In the genomic region with DNA sequence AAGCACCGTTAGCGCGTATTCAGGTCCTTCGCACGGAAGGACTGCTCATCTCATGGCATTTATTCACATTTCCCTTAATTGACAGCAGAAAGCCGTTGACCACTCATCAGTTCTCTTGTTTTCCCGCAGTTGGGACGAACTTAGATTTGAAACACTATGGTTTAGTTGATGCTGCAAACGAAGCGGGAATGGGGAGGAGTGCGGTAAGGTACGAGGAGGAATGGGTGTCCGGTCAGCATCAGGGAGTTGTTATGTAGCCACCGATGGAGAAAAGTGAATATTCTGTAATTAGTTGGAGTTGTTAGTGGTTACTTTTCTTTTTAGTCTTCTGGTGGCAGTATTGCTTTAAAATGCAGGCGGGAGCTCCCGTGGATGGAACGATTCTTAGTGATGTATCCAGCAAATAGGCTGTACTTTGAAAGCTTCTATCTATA, we compare ENCODE assay signal across 8 mouse cellular contexts. TPM values are rescaled to one million over a fixed set of nuclear protein-coding genes. Genes with fewer than 3 reads are reported as not detected.
DNase-seq lines count a peak whose midpoint lies in the region; ATAC-seq and TF ChIP-seq lines count a peak whose summit lies in the region.

No protein-coding gene starts in this region.

- H3K27me3 ChIP-seq in spleen, adult 2 months (ENCODE audit: control insufficient read depth, insufficient read depth, low read length) = no peaks in the 10 kb centered on the region
- H3K27me3 ChIP-seq in forebrain, embryonic 16.5 days (replicated peaks; ENCODE audit: control insufficient read depth, insufficient read depth, low read length) = no peaks in the 10 kb centered on the region
- H3K27me3 ChIP-seq in intestine, embryonic 16.5 days (replicated peaks; ENCODE audit: control insufficient read depth, insufficient read depth, low read length) = no peaks in the 10 kb centered on the region
- H3K27me3 ChIP-seq in limb, embryonic 13.5 days = no peaks in the 10 kb centered on the region
- H3K27me3 ChIP-seq in myocyte (ENCODE audit: control insufficient read depth, insufficient read depth, insufficient read length) = no peaks in the 10 kb centered on the region

- peak overlapping the region; percentile 6; the same call in 1 of the 2 replicates for H3K9ac ChIP-seq in forebrain, embryonic 16.5 days (replicated peaks; ENCODE audit: low read depth, low read length)
- peak overlapping the region; percentile 84 for H3K9ac ChIP-seq in intestine, embryonic 16.5 days (ENCODE audit: low read depth, low read length)
- peak overlapping the region; percentile 91 for H3K9ac ChIP-seq in limb, embryonic 13.5 days

- H3K36me3 ChIP-seq in spleen, adult 2 months (ENCODE audit: control insufficient read depth, insufficient read depth, low read length) = no peaks in the 10 kb centered on the region
- H3K36me3 ChIP-seq in forebrain, embryonic 16.5 days (ENCODE audit: control insufficient read depth, insufficient read depth) = no peaks in the 10 kb centered on the region
- H3K36me3 ChIP-seq in intestine, embryonic 16.5 days (ENCODE audit: control insufficient read depth, insufficient read depth, low read length) = no peaks in the 10 kb centered on the region
- no peaks in the 10 kb centered on the region for H3K36me3 ChIP-seq in limb, embryonic 13.5 days
- no peaks in the 10 kb centered on the region for H3K36me3 ChIP-seq in myocyte (ENCODE audit: control insufficient read depth, insufficient read depth)

- peak overlapping the region; percentile 99 for H3K4me3 ChIP-seq in spleen, adult 2 months (ENCODE audit: extremely low read depth, insufficient read depth, insufficient read length)
- peak overlapping the region; percentile 97 for H3K4me3 ChIP-seq in forebrain, embryonic 16.5 days (replicated peaks; ENCODE audit: low read length)
- H3K4me3 ChIP-seq in intestine, embryonic 16.5 days (ENCODE audit: low read length) = peak overlapping the region; percentile 94
- H3K4me3 ChIP-seq in limb, embryonic 13.5 days = peak overlapping the region; percentile 92
- peak overlapping the region; percentile 71 for H3K4me3 ChIP-seq in myocyte

- peak overlapping the region; percentile 81 for H3K4me2 ChIP-seq in forebrain, embryonic 16.5 days (ENCODE audit: low read length)
- H3K4me2 ChIP-seq in intestine, embryonic 16.5 days (ENCODE audit: low read depth, low read length) = peak overlapping the region; percentile 83
- H3K4me2 ChIP-seq in limb, embryonic 13.5 days (replicated peaks) = peak overlapping the region; percentile 97
- peak overlapping the region; percentile 100 for H3K4me2 ChIP-seq in myocyte (ENCODE audit: low read depth)

- peaks cover 2% of the 10 kb centered on the region; the same call in 1 of the 2 replicates for H3K4me1 ChIP-seq in spleen, adult 2 months (ENCODE audit: control insufficient read depth, insufficient read depth, insufficient read length)
- H3K4me1 ChIP-seq in forebrain, embryonic 16.5 days (replicated peaks; ENCODE audit: control insufficient read depth, insufficient read depth, low read length) = peaks cover 12% of the 10 kb centered on the region
- peaks cover 7% of the 10 kb centered on the region; the same call in 1 of the 2 replicates for H3K4me1 ChIP-seq in intestine, embryonic 16.5 days (ENCODE audit: control insufficient read depth, insufficient read depth, low read length)
- H3K4me1 ChIP-seq in limb, embryonic 13.5 days = peaks cover 18% of the 10 kb centered on the region

- DNase-seq in spleen, adult 2 months (ENCODE audit: low read depth in 1 of 2, low spot score in 2 of 2) = no peak
- DNase-seq in spleen, postnatal 4 days (ENCODE audit: low spot score in 2 of 2) = no peak
- peak; percentile 25 for DNase-seq in cerebellum, adult 8-10 months
- DNase-seq in gastrocnemius, postnatal 14 days = no peak

- 2% methylated on average over 17 of the region's 17 CpGs for WGBS in spleen, adult 2 months
- 1% methylated on average over 17 of the region's 17 CpGs for WGBS in forebrain, embryonic 16.5 days
- 2% methylated on average over 17 of the region's 17 CpGs for WGBS in intestine, embryonic 16.5 days
- WGBS in limb, embryonic 13.5 days = 3% methylated on average over 17 of the region's 17 CpGs

- H3ac ChIP-seq in myocyte (ENCODE audit: control insufficient read depth, insufficient read length) = peak overlapping the region; percentile 100

- H3K79me2 ChIP-seq in myocyte (ENCODE audit: control insufficient read depth, insufficient read depth) = peaks cover 49% of the 10 kb centered on the region

- ATAC-seq in forebrain, embryonic 16.5 days = no peak
- ATAC-seq in intestine, embryonic 16.5 days = no peak
- no peak for ATAC-seq in limb, embryonic 13.5 days (ENCODE audit: low FRiP score, low read depth)

- no peak for TF ChIP-seq CTCF in spleen, adult 2 months (IDR thresholded peaks at IDR 0.05; ENCODE audit: extremely low read depth, insufficient read depth, insufficient read length, insufficient replicate concordance)

- intact Hi-C loops in gastrocnemius, postnatal 14 days (cut with DNase I; ENCODE audit: low total_unique reads) = loop anchor here (10.0 kb wide), 1 partner anchor 162 kb away; no protein-coding TSS in a partner anchor

- TF ChIP-seq POLR2A in spleen, adult 2 months (IDR thresholded peaks at IDR 0.05; ENCODE audit: low read depth, low read length) = no peak
- no peak for TF ChIP-seq POLR2A in myocyte (IDR thresholded peaks at IDR 0.05; ENCODE audit: insufficient read length, low read depth)

- peak overlapping the region; percentile 90 for H3K27ac ChIP-seq in spleen, adult 2 months (ENCODE audit: insufficient read depth, low read length)
- no peak overlapping the region for H3K27ac ChIP-seq in forebrain, embryonic 16.5 days (ENCODE audit: low read length)
- H3K27ac ChIP-seq in intestine, embryonic 16.5 days (ENCODE audit: low read length) = no peak overlapping the region
- no peak overlapping the region for H3K27ac ChIP-seq in limb, embryonic 13.5 days

- H3K9me3 ChIP-seq in forebrain, embryonic 16.5 days (ENCODE audit: control insufficient read depth, low read length) = no peaks in the 10 kb centered on the region
- H3K9me3 ChIP-seq in intestine, embryonic 16.5 days (ENCODE audit: control insufficient read depth, low read length) = no peaks in the 10 kb centered on the region
- H3K9me3 ChIP-seq in limb, embryonic 13.5 days = no peaks in the 10 kb centered on the region

TF ChIP-seq in myocyte, 11 proteins besides CTCF, POLR2A, EP300 and RAD21:
- TF ChIP-seq REST (IDR thresholded peaks at IDR 0.05; ENCODE audit: insufficient read depth, insufficient read length) = no peak
- no peak for TF ChIP-seq TCF12 (IDR thresholded peaks at IDR 0.05; ENCODE audit: insufficient read depth, poor library complexity, severe bottlenecking)
- no peak for TF ChIP-seq E2F4 (IDR thresholded peaks at IDR 0.05; ENCODE audit: insufficient read depth)
- TF ChIP-seq TCF3 (IDR thresholded peaks at IDR 0.05; ENCODE audit: insufficient read length, low read depth) = no peak
- TF ChIP-seq SRF (IDR thresholded peaks at IDR 0.05; ENCODE audit: control insufficient read depth, insufficient read length, low read depth) = no peak
- no peak for TF ChIP-seq MAX (IDR thresholded peaks at IDR 0.05; ENCODE audit: low read depth)
- no peak for TF ChIP-seq MYOG (IDR thresholded peaks at IDR 0.05; ENCODE audit: control insufficient read depth in 1 of 3, insufficient read depth in 1 of 3, insufficient read length in 2 of 3, low read depth in 2 of 3)
- no peak for TF ChIP-seq CEBPB (IDR thresholded peaks at IDR 0.05; ENCODE audit: insufficient read depth, poor library complexity, severe bottlenecking)
- TF ChIP-seq POLR2AphosphoS2 (IDR thresholded peaks at IDR 0.05; ENCODE audit: insufficient read length, low read depth) = no peak

RNA-seq across cellular contexts. Expression of a gene that starts 1.1 kb away (rescaled TPM):
- polyA plus RNA-seq in spleen, adult 2 months (2012; rRNA removed) = 8.1 and 9.5 TPM in 2 replicates
- 138 and 143 TPM in 2 replicates for polyA plus RNA-seq in forebrain, embryonic 16.5 days (2015; fragmentation: Nextera tagmentation; extraction: Ambion mirVana)
- polyA plus RNA-seq in intestine, embryonic 16.5 days (2015; fragmentation: Nextera tagmentation; extraction: Ambion mirVana) = 13.4 and 15.0 TPM in 2 replicates
- polyA plus RNA-seq in limb, embryonic 13.5 days (2015; fragmentation: Nextera tagmentation; extraction: Ambion mirVana) = 27.6 and 28.1 TPM in 2 replicates
- 6.6 TPM for polyA plus RNA-seq in myocyte (2012; fragmentation: generic; extraction: Trizol)
- total RNA-seq in gastrocnemius, postnatal 14 days (2021) = 10 to 100 TPM; 39.5 to 44.5 TPM

RNA-seq across cellular contexts. Expression of a gene that starts 34.3 kb away (rescaled TPM):
- polyA plus RNA-seq in spleen, adult 2 months (2012; rRNA removed) = 42.8 and 65.2 TPM in 2 replicates
- polyA plus RNA-seq in forebrain, embryonic 16.5 days (2015; fragmentation: Nextera tagmentation; extraction: Ambion mirVana) = 44.6 and 48.1 TPM in 2 replicates
- 115 and 127 TPM in 2 replicates for polyA plus RNA-seq in intestine, embryonic 16.5 days (2015; fragmentation: Nextera tagmentation; extraction: Ambion mirVana)
- polyA plus RNA-seq in limb, embryonic 13.5 days (2015; fragmentation: Nextera tagmentation; extraction: Ambion mirVana) = 52.4 and 58.8 TPM in 2 replicates
- 56.3 TPM for polyA plus RNA-seq in myocyte (2012; fragmentation: generic; extraction: Trizol)
- total RNA-seq in gastrocnemius, postnatal 14 days (2021) = 10 to 100 TPM; 40.3 to 44.7 TPM

Comparison
In these comparisons a context has a peak if more than half of its experiments do, and no peak if none do; other contexts are left out.
1. H3K9ac ChIP-seq: peak in every context shown above with its lines; median percentile 91 in limb, embryonic 13.5 days; 84 in intestine, embryonic 16.5 days; 6 in forebrain, embryonic 16.5 days.